Mouse (Mus musculus) cerebellum, adult 2 months (tissue): ENCODE data around the gene Pgghg.

ENCODE experiments used
- CTCF ChIP-seq: fragments of 200-500 bp; IDR thresholded peaks from 2 replicates; pipeline ENCODE4 v1.5.1; 2011; ENCODE audit warnings: low read depth, mild to moderate bottlenecking, control low read depth, low read length, moderate library complexity, borderline replicate concordance; ENCODE audit not compliant: insufficient read depth
- POLR2A ChIP-seq: fragments of 200-500 bp; IDR thresholded peaks from 2 replicates; pipeline ENCODE4 v1.6.1; 2011; ENCODE audit warnings: low read length, control low read depth, borderline replicate concordance; ENCODE audit not compliant: insufficient read depth

DNA sequence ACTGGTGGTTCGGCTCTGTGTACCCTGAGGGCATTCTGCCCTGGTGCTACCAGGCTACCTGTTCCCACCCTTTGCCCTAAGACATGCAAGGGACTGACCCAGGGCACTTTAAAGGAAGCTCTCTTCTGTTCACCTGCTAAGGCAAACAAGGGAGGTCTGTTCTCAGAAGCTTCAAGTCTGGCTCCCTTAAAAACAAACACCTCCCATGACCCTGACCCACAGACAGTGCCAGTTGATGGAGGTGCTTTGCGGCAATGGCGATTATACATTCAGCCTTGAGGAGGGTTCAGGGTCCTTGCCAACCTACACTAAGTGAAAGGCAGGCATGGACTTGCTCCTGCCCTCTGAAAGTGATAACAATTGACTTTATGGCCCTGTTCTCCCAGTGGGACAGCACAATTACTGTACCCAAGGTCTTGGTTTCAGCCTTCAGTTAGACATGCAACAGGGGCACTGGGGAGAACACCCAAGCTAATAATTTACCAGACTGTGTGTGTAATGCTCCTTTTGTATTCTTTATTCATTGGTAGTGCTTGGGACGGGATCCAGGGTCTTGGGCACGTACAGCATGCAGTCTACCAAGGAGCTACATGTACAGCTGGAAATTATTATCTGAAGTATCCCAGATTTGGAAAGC lies 28.2 kb upstream of the Pgghg start:
- TF ChIP-seq CTCF (no peak), POLR2A (no peak)
